Comparison of ENCODE assay signal across 11 mouse cellular contexts in the genomic region with DNA sequence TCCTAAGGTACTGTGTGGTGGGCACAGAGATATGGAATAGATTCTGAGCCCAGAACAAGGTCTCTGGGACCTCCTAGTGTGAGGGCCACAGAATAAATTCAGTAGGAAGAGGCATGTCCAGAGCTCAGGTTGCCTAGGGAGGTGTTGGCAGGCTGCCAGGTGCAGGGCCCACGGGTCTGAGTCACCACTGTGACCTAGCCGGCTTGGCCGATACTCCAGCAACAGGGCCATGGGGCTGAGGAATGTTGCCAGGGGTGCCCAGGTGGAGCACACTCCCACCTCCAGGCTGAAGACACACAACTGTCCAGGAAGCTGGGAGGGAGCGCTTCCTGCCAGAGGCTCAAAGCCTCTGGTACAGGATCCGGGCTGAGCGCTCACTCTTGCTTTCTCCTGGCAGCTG. TPM values are rescaled to one million over a fixed set of nuclear protein-coding genes. Genes with fewer than 3 reads are reported as not detected.
DNase-seq lines count a peak whose midpoint lies in the region; ATAC-seq lines count a peak whose summit lies in the region.
"Had no signal": no experiment of that assay in that cellular context is flagged by ENCODE, and none has a peak within 500 bp of the region (broad histone marks: within the 10 kb centered on the region; RNA-seq: fewer than 3 reads in every experiment).

No protein-coding gene starts in this region.

- no peak overlapping the region for H3K9ac ChIP-seq in forebrain, embryonic 11.5 days (ENCODE audit: low read length)
- H3K9ac ChIP-seq in forebrain, embryonic 14.5 days (ENCODE audit: low read length) = no peak overlapping the region
- H3K9ac ChIP-seq: liver, embryonic 15.5 days had no signal

- WGBS in forebrain, embryonic 11.5 days = 86% methylated on average over 6 of the region's 6 CpGs
- 79% methylated on average over 6 of the region's 6 CpGs for WGBS in forebrain, embryonic 14.5 days

- ATAC-seq in forebrain, embryonic 11.5 days (replicated peaks; ENCODE audit: low FRiP score) = no peak
- ATAC-seq in forebrain, embryonic 14.5 days = no peak

- H3K4me1 ChIP-seq in forebrain, embryonic 11.5 days (replicated peaks; ENCODE audit: control insufficient read depth, insufficient read depth, low read length) = no peaks in the 10 kb centered on the region
- H3K4me1 ChIP-seq in forebrain, embryonic 14.5 days (ENCODE audit: control insufficient read depth, insufficient read depth, low read length) = no peaks in the 10 kb centered on the region
- H3K4me1 ChIP-seq: liver, embryonic 15.5 days had no signal

- H3K36me3 ChIP-seq in forebrain, embryonic 11.5 days (ENCODE audit: control insufficient read depth, insufficient read depth, low read length) = no peaks in the 10 kb centered on the region
- no peaks in the 10 kb centered on the region for H3K36me3 ChIP-seq in forebrain, embryonic 14.5 days (ENCODE audit: control insufficient read depth, insufficient read depth, low read length)
- H3K36me3 ChIP-seq: liver, embryonic 15.5 days had no signal

- H3K27me3 ChIP-seq in forebrain, embryonic 11.5 days (ENCODE audit: control insufficient read depth, insufficient read depth, low read length) = no peaks in the 10 kb centered on the region
- H3K27me3 ChIP-seq in forebrain, embryonic 14.5 days (replicated peaks; ENCODE audit: control insufficient read depth, insufficient read depth, low read length) = no peaks in the 10 kb centered on the region
- H3K27me3 ChIP-seq: liver, embryonic 15.5 days had no signal

- H3K9me3 ChIP-seq in forebrain, embryonic 11.5 days (ENCODE audit: control insufficient read depth, low read length) = no peaks in the 10 kb centered on the region
- no peaks in the 10 kb centered on the region for H3K9me3 ChIP-seq in forebrain, embryonic 14.5 days (replicated peaks; ENCODE audit: control insufficient read depth, low read length)
- H3K9me3 ChIP-seq: liver, embryonic 15.5 days had no signal

- H3K27ac ChIP-seq in forebrain, embryonic 11.5 days (ENCODE audit: low read depth, low read length) = no peak overlapping the region
- no peak overlapping the region for H3K27ac ChIP-seq in forebrain, embryonic 14.5 days (ENCODE audit: low read depth, low read length)
- H3K27ac ChIP-seq: heart, adult 2 months; liver, embryonic 15.5 days had no signal

- peak; percentile 49 for DNase-seq in forebrain, embryonic 11.5 days (ENCODE audit: low spot score)
- no peak for DNase-seq in forebrain, embryonic 14.5 days (ENCODE audit: low spot score)
- peak; percentile 63 for DNase-seq in R1 (ENCODE audit: low read depth, low spot score)
- DNase-seq in kidney, adult 8-10 months = peak; percentile 54 to 66
- peak; percentile 74 for DNase-seq in lung, postnatal 14 days
- DNase-seq in left cerebral cortex, adult 11 months (ENCODE audit: low spot score) = no peak
- no peak for DNase-seq in layer of hippocampus, adult 8-10 months (ENCODE audit: low spot score in 2 of 2)
- no peak for DNase-seq in frontal cortex, postnatal 10 days (ENCODE audit: low spot score in 2 of 2)

- H3K4me3 ChIP-seq in forebrain, embryonic 11.5 days (ENCODE audit: low read depth, low read length) = no peak overlapping the region
- no peak overlapping the region for H3K4me3 ChIP-seq in forebrain, embryonic 14.5 days (ENCODE audit: low read depth, low read length)
- H3K4me3 ChIP-seq: heart, adult 2 months; liver, embryonic 15.5 days had no signal

- no peak overlapping the region for H3K4me2 ChIP-seq in forebrain, embryonic 11.5 days (ENCODE audit: low read depth, low read length, severe bottlenecking)
- H3K4me2 ChIP-seq in forebrain, embryonic 14.5 days (ENCODE audit: low read length) = no peak overlapping the region
- H3K4me2 ChIP-seq: liver, embryonic 15.5 days had no signal

RNA-seq across cellular contexts. Expression of a gene that starts 1.9 kb away (rescaled TPM):
- polyA plus RNA-seq in forebrain, embryonic 11.5 days (2014; fragmentation: Nextera tagmentation; extraction: Ambion mirVana) = 0.15 TPM in 1 of 2 replicates, not detected in the other
- polyA plus RNA-seq in forebrain, embryonic 14.5 days (2014; fragmentation: Nextera tagmentation; extraction: Ambion mirVana) = 0.44 and 0.48 TPM in 2 replicates
- total RNA-seq in layer of hippocampus, adult 8-10 months (2022) = under 1 TPM in 1 of 4 experiments, not detected in 3; 0.56 TPM
- total RNA-seq: heart, adult 2 months had no signal
- polyA plus RNA-seq: spleen, adult 2 months had no signal

RNA-seq across cellular contexts. Expression of a gene that starts 8.3 kb away (rescaled TPM):
- polyA plus RNA-seq in forebrain, embryonic 11.5 days (2014; fragmentation: Nextera tagmentation; extraction: Ambion mirVana) = not detected in 2 replicates
- not detected in 2 replicates for polyA plus RNA-seq in forebrain, embryonic 14.5 days (2014; fragmentation: Nextera tagmentation; extraction: Ambion mirVana)
- total RNA-seq in layer of hippocampus, adult 8-10 months (2022) = not detected
- polyA plus RNA-seq: liver, embryonic 15.5 days had no signal

Comparison
In these comparisons a context has a peak if more than half of its experiments do, and no peak if none do; other contexts are left out.
1. DNase-seq: peak in forebrain, embryonic 11.5 days (single experiment), R1 (single experiment), kidney, adult 8-10 months (2 of 2) and lung, postnatal 14 days (single experiment); none in forebrain, embryonic 14.5 days (single experiment), left cerebral cortex, adult 11 months (single experiment), layer of hippocampus, adult 8-10 months (0 of 2) and frontal cortex, postnatal 10 days (0 of 2).